Mouse (Mus musculus): ENCODE data around the gene Tekt3.

DNA sequence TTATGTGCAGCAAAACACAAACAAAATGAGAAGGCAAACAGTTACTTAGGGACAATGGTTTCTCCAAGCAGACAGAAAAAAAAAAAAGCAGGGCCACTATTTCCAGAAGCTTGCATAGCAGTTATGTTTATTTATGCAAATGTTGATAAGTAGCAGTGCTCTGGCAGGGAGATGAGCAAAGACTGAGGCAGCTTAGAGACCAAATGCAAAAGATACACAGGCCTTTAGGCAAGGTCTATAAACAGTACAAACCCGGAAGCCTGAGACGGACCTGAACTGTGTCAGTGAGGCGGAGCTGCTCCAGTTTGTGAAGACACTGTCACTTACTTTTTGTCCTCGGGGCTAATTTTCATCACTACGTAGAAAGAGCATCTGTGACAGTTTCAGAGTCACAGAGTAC, 32.1 kb downstream of the Tekt3 start:
- TF ChIP-seq CTCF (IDR thresholded peaks at IDR 0.05; ENCODE audit: borderline replicate concordance, control insufficient read depth, extremely low read depth, insufficient read depth, low read length, poor library complexity) = no peak
- TF ChIP-seq POLR2A (IDR thresholded peaks at IDR 0.05; ENCODE audit: control insufficient read depth, extremely low read depth, insufficient read depth, low read length, poor library complexity) = no peak

Measured in thymus, adult 2 months (tissue).